ENCODE assay signal across 27 mouse cellular contexts in genomic region chr1:191248423-191248822, GRCm38 (mm10). TPM values are rescaled to one million over a fixed set of nuclear protein-coding genes. Genes with fewer than 3 reads are reported as not detected.
DNase-seq lines count a peak whose midpoint lies in the region; ATAC-seq and TF ChIP-seq lines count a peak whose summit lies in the region.
"Had no signal": no experiment of that assay in that cellular context is flagged by ENCODE, and none has a peak within 500 bp of the region (broad histone marks: within the 10 kb centered on the region; RNA-seq: fewer than 3 reads in every experiment).

No protein-coding gene starts in this region.

- H3K4me1 ChIP-seq in liver, postnatal 0 days (ENCODE audit: insufficient read depth): no peaks in the 10 kb centered on the region; the same call in 1 of the 2 replicates
- H3K4me1 ChIP-seq in liver, embryonic 11.5 days (replicated peaks; ENCODE audit: control insufficient read depth, insufficient read depth, low read length): no peaks in the 10 kb centered on the region
- peaks cover 82% of the 10 kb centered on the region for H3K4me1 ChIP-seq in bone marrow macrophage, adult 2 months (ENCODE audit: control insufficient read depth, insufficient read depth, low read length)
- H3K4me1 ChIP-seq: heart, embryonic 15.5 days; hindbrain, embryonic 15.5 days; midbrain, embryonic 15.5 days; neural tube, embryonic 13.5 days; stomach, embryonic 15.5 days had no signal

- H3K9ac ChIP-seq in liver, postnatal 0 days (replicated peaks): no peak overlapping the region
- no peak overlapping the region for H3K9ac ChIP-seq in liver, embryonic 11.5 days (ENCODE audit: low read depth, low read length)
- H3K9ac ChIP-seq: forebrain, postnatal 0 days; heart, embryonic 15.5 days; hindbrain, embryonic 15.5 days; lung, embryonic 14.5 days; midbrain, embryonic 15.5 days; neural tube, embryonic 13.5 days; stomach, embryonic 15.5 days had no signal

- ATAC-seq in liver, postnatal 0 days: 0 out of 2 replicates have a peak, but pooled peaks have one; percentile 10
- ATAC-seq in liver, embryonic 11.5 days (replicated peaks; ENCODE audit: low FRiP score): no peak
- peak; percentile 66 for ATAC-seq in megakaryocyte, adult 5-6 weeks (ENCODE audit: poor library complexity, severe bottlenecking)
- ATAC-seq: forebrain, postnatal 0 days; midbrain, embryonic 15.5 days had no signal

- WGBS in liver, postnatal 0 days (ENCODE audit: insufficient replicate concordance): 68% methylated on average over 1 of the region's 1 CpGs
- 67% methylated on average over 1 of the region's 1 CpGs for WGBS in liver, embryonic 11.5 days

- no peak for DNase-seq in liver, postnatal 0 days
- no peak for DNase-seq in liver, embryonic 11.5 days (ENCODE audit: low spot score)
- no peak for DNase-seq in heart, adult 18-20 months
- DNase-seq in spleen, adult 18-20 months: no peak
- no peak for DNase-seq in adrenal gland, postnatal 4 days (ENCODE audit: low spot score in 2 of 2)
- DNase-seq: adrenal gland, postnatal 10 days; cerebellum, adult 11 months; cerebellum, adult 9-11 months; forebrain, postnatal 0 days; gastrocnemius, postnatal 36 days; heart, postnatal 4 days; kidney, adult 2 months; left cerebral cortex, postnatal 4 days; liver; lung, embryonic 14.5 days; thymus, adult 18-20 months; thymus, postnatal 4 days had no signal

- H3K36me3 ChIP-seq in liver, postnatal 0 days (replicated peaks; ENCODE audit: insufficient read depth, low read length): no peaks in the 10 kb centered on the region
- peaks cover 3% of the 10 kb centered on the region; the same call in 1 of the 2 replicates for H3K36me3 ChIP-seq in liver, embryonic 11.5 days (ENCODE audit: control insufficient read depth, insufficient read depth, low read length)
- H3K36me3 ChIP-seq: heart, embryonic 15.5 days; midbrain, embryonic 15.5 days had no signal

- H3K4me3 ChIP-seq in liver, postnatal 0 days (ENCODE audit: low read depth, low read length): no peak overlapping the region
- H3K4me3 ChIP-seq in liver, embryonic 11.5 days (ENCODE audit: low read depth, low read length): no peak overlapping the region
- H3K4me3 ChIP-seq in bone marrow macrophage, adult 2 months (ENCODE audit: insufficient read depth, low read length): no peak overlapping the region
- H3K4me3 ChIP-seq: embryonic facial prominence, embryonic 10.5 days; heart, embryonic 15.5 days; hindbrain, embryonic 15.5 days; midbrain, embryonic 15.5 days; myocyte; neural tube, embryonic 13.5 days; stomach, embryonic 15.5 days had no signal

- no peak for TF ChIP-seq POLR2A in bone marrow macrophage, adult 2 months (IDR thresholded peaks at IDR 0.05; ENCODE audit: borderline replicate concordance, low read depth, low read length)

- no peak overlapping the region for H3K4me2 ChIP-seq in liver, postnatal 0 days (ENCODE audit: low read depth, low read length)
- no peak overlapping the region for H3K4me2 ChIP-seq in liver, embryonic 11.5 days
- H3K4me2 ChIP-seq: heart, embryonic 15.5 days; hindbrain, embryonic 15.5 days; lung, embryonic 14.5 days; midbrain, embryonic 15.5 days; neural tube, embryonic 13.5 days; stomach, embryonic 15.5 days had no signal

- H3K9me3 ChIP-seq in liver, postnatal 0 days (ENCODE audit: low read length): no peaks in the 10 kb centered on the region
- no peaks in the 10 kb centered on the region; the same call in 1 of the 2 replicates for H3K9me3 ChIP-seq in liver, embryonic 11.5 days (ENCODE audit: control insufficient read depth, low read length)
- H3K9me3 ChIP-seq: heart, embryonic 15.5 days; hindbrain, embryonic 15.5 days; midbrain, embryonic 15.5 days; stomach, embryonic 15.5 days had no signal

- H3K27ac ChIP-seq in liver, postnatal 0 days (ENCODE audit: low read depth): peak overlapping the region; percentile 39
- no peak overlapping the region for H3K27ac ChIP-seq in liver, embryonic 11.5 days (ENCODE audit: low read depth, low read length)
- H3K27ac ChIP-seq in bone marrow macrophage, adult 2 months (ENCODE audit: insufficient read depth, low read depth, low read length): peak overlapping the region; percentile 94
- H3K27ac ChIP-seq: embryonic facial prominence, embryonic 10.5 days; heart, embryonic 15.5 days; hindbrain, embryonic 15.5 days; kidney, postnatal 0 days; midbrain, embryonic 15.5 days; neural tube, embryonic 13.5 days; stomach, embryonic 15.5 days had no signal

- TF ChIP-seq CTCF in liver, postnatal 0 days (IDR thresholded peaks at IDR 0.05; ENCODE audit: low read depth): no peak
- no peak for TF ChIP-seq CTCF in bone marrow macrophage, adult 2 months (IDR thresholded peaks at IDR 0.05; ENCODE audit: low read depth, low read length)

- TF ChIP-seq EP300 in liver, postnatal 0 days (IDR thresholded peaks at IDR 0.05; ENCODE audit: low read depth): no peak

- no peaks in the 10 kb centered on the region for H3K27me3 ChIP-seq in liver, postnatal 0 days (ENCODE audit: insufficient read depth, low read length)
- no peaks in the 10 kb centered on the region for H3K27me3 ChIP-seq in liver, embryonic 11.5 days (replicated peaks; ENCODE audit: control insufficient read depth, insufficient read depth, low read length)
- H3K27me3 ChIP-seq: heart, embryonic 15.5 days; hindbrain, embryonic 15.5 days; midbrain, embryonic 15.5 days; neural tube, embryonic 13.5 days; stomach, embryonic 15.5 days had no signal

RNA-seq across cellular contexts. Expression of gene Atf3, which starts 30.6 kb away (rescaled TPM):
- 1.00 and 1.3 TPM in 2 replicates for polyA plus RNA-seq in liver, postnatal 0 days (2015; fragmentation: Nextera tagmentation; extraction: Ambion mirVana)
- polyA plus RNA-seq in liver, embryonic 11.5 days (2014; fragmentation: Nextera tagmentation; extraction: Ambion mirVana): 3.1 and 3.6 TPM in 2 replicates
- polyA plus RNA-seq in bone marrow macrophage, adult 2 months (2012; ENCODE audit: insufficient read depth, insufficient read length, missing spikeins): 103 and 107 TPM in 2 replicates
- 15.5 and 38.2 TPM in 2 replicates for total RNA-seq in megakaryocyte, adult 5-6 weeks (2015)
- 19.3 and 57.2 TPM in 2 replicates for total RNA-seq in megakaryocyte, adult 5-6 weeks (2017)
- 10 to 100 TPM; 11.7 to 19.1 TPM for total RNA-seq in heart, adult 18-20 months (2021)
- total RNA-seq in adrenal gland, postnatal 4 days (2021): 1 to 10 TPM; 1.8 to 2.3 TPM
